Mouse (Mus musculus) hindbrain, embryonic 14.5 days (tissue): ENCODE data around the gene Hpn. TPM values are rescaled to one million over a fixed set of nuclear protein-coding genes. Genes with fewer than 3 reads are reported as not detected.

Source experiments
- ATAC-seq: fragments of 200-750 bp; cut with Nextera tagmentation; 2 replicates; pipeline ENCODE4 v1.8.0; 2017; ENCODE audit warnings: moderate number of reproducible peaks, mild to moderate bottlenecking, moderate TSS enrichment, moderate library complexity; ENCODE audit not compliant: low FRiP score
- DNase-seq: peaks from one replicate; pipeline ENCODE4 v3.0.0-alpha.2; 2015; ENCODE audit warnings: low spot score
- H3K27ac ChIP-seq: fragments of 300-500 bp; sonication (generic); 2 replicates; pipeline ENCODE4 v1.5.1; 2014; ENCODE audit warnings: mild to moderate bottlenecking, moderate library complexity
- H3K27me3 ChIP-seq: fragments of 300-500 bp; sonication (generic); 2 replicates; pipeline ENCODE4 v1.6.1; 2014; ENCODE audit warnings: mild to moderate bottlenecking, low read length, mixed read lengths; ENCODE audit not compliant: control insufficient read depth, insufficient read depth
- H3K36me3 ChIP-seq: fragments of 300-500 bp; sonication (generic); replicated peaks from 2 replicates; pipeline ENCODE4 v1.6.1; 2014; ENCODE audit not compliant: control insufficient read depth, insufficient read depth
- H3K4me1 ChIP-seq: fragments of 300-500 bp; sonication (generic); replicated peaks from 2 replicates; pipeline ENCODE4 v1.6.1; 2014; ENCODE audit warnings: antibody characterized with exemption, low read length, mixed read lengths; ENCODE audit not compliant: control insufficient read depth, insufficient read depth
- H3K4me2 ChIP-seq: fragments of 300-500 bp; sonication (generic); replicated peaks from 2 replicates; pipeline ENCODE4 v1.6.1; 2014; ENCODE audit warnings: mild to moderate bottlenecking, moderate library complexity
- H3K4me3 ChIP-seq: fragments of 300-500 bp; sonication (generic); replicated peaks from 2 replicates; pipeline ENCODE4 v1.5.1; 2014; ENCODE audit warnings: mild to moderate bottlenecking, low read length
- H3K9ac ChIP-seq: fragments of 300-500 bp; sonication (generic); 2 replicates; pipeline ENCODE4 v1.6.1; 2014
- H3K9me3 ChIP-seq: fragments of 300-500 bp; sonication (generic); 2 replicates; pipeline ENCODE4 v1.6.1; 2016; ENCODE audit warnings: low read length; ENCODE audit not compliant: control insufficient read depth
- WGBS: fragments of 180-500 bp; shearing (Covaris S2); extraction: QIAGEN DNeasy Blood & Tissue Kit; methylation state at CpG from one replicate; pipeline ENCODE4 v1.1.7; 2014; 5-methylcytosine and 5-hydroxymethylcytosine counted together
- polyA plus RNA-seq: library from polyadenylated mRNA; unstranded; fragments of >200 nt; fragmentation: Nextera tagmentation; extraction: Ambion mirVana; gene quantifications from 2 replicates; pipeline ENCODE4 v1.2.1, GENCODE M21; 2014

The Hpn gene
- polyA plus RNA-seq, 1 experiment from 2014 or later: 0.67 TPM

GRCm38 (mm10) chr7:31118486-31118885 is 3.4 kb upstream of the Hpn start:
- no peaks in the 10 kb centered on the region for H3K9me3 ChIP-seq
- no peak overlapping the region for H3K4me3 ChIP-seq
- DNase-seq (no peak), ATAC-seq (no peak)
- H3K36me3 ChIP-seq: no peaks in the 10 kb centered on the region
- H3K27ac ChIP-seq: no peak overlapping the region
- H3K4me2 ChIP-seq: no peak overlapping the region
- H3K9ac ChIP-seq: no peak overlapping the region
- H3K4me1 ChIP-seq: no peaks in the 10 kb centered on the region
- H3K27me3 ChIP-seq: no peaks in the 10 kb centered on the region
- 77% methylated on average over 7 of the region's 7 CpGs for WGBS

- no peaks in the 10 kb centered on the region for H3K36me3 ChIP-seq
- H3K9ac ChIP-seq: no peak overlapping the region
- H3K9me3 ChIP-seq: no peaks in the 10 kb centered on the region
- no peak overlapping the region for H3K4me2 ChIP-seq
- H3K4me1 ChIP-seq: no peaks in the 10 kb centered on the region
- no peaks in the 10 kb centered on the region for H3K27me3 ChIP-seq
- H3K27ac ChIP-seq: no peak overlapping the region
- WGBS: 80% methylated on average over 11 of the region's 11 CpGs
- no peak for DNase-seq
- no peak for ATAC-seq
- H3K4me3 ChIP-seq: no peak overlapping the region
These were observed 2.4 kb upstream of the Hpn start for GRCm38 (mm10) chr7:31117465-31117864.

- Histone ChIP-seq H3K36me3 (no peaks in the 10 kb centered on the region), H3K4me3 (no peak overlapping the region), H3K9me3 (no peaks in the 10 kb centered on the region), H3K9ac (no peak overlapping the region), H3K27me3 (no peaks in the 10 kb centered on the region), H3K4me2 (no peak overlapping the region), H3K4me1 (no peaks in the 10 kb centered on the region), H3K27ac (no peak overlapping the region)
- WGBS: 44% methylated on average over 16 of the region's 16 CpGs
- DNase-seq (no peak), ATAC-seq (no peak)
These were observed 1.6 kb upstream of the Hpn start for GRCm38 (mm10) chr7:31116721-31117145.

GRCm38 (mm10) chr7:31115587-31116043 is 525 bp upstream of the Hpn start:
- no peaks in the 10 kb centered on the region for H3K4me1 ChIP-seq
- DNase-seq: no peak
- no peak overlapping the region for H3K27ac ChIP-seq
- H3K4me2 ChIP-seq: no peak overlapping the region
- no peaks in the 10 kb centered on the region for H3K9me3 ChIP-seq
- H3K9ac ChIP-seq: no peak overlapping the region
- H3K4me3 ChIP-seq: no peak overlapping the region
- no peak for ATAC-seq
- no peaks in the 10 kb centered on the region for H3K36me3 ChIP-seq
- 40% methylated on average over 17 of the region's 17 CpGs for WGBS
- H3K27me3 ChIP-seq: no peaks in the 10 kb centered on the region

GRCm38 (mm10) chr7:31114646-31115045 is 444 bp downstream of the Hpn start:
- H3K4me1 ChIP-seq: no peaks in the 10 kb centered on the region
- H3K27ac ChIP-seq: no peak overlapping the region
- H3K36me3 ChIP-seq: no peaks in the 10 kb centered on the region
- no peaks in the 10 kb centered on the region for H3K9me3 ChIP-seq
- no peak overlapping the region for H3K9ac ChIP-seq
- no peak overlapping the region for H3K4me2 ChIP-seq
- no peak for DNase-seq
- H3K27me3 ChIP-seq: no peaks in the 10 kb centered on the region
- H3K4me3 ChIP-seq: no peak overlapping the region
- ATAC-seq: no peak
- WGBS: 54% methylated on average over 10 of the region's 10 CpGs

DNA sequence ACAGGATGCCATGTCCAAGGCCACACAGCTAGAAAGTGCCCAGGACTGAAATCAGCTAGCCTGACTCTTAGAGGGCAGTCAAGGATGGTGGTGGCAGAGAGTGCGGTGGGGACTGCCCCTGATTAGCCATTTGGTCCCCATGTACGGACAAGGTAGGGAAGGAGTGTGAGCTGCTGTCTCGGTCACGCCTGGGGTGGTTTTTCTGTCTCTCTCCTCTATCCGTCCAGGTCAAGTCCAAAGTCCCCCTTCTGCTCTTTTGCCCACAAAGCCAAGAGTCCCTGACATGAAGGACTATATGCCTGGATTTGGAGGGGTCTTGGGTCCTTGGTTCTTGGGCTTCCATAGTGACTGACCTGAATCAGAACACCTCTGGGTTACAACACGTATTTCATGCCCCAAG is 1.3 kb downstream of the Hpn start:
- H3K9ac ChIP-seq: no peak overlapping the region
- H3K27ac ChIP-seq: no peak overlapping the region
- WGBS: 85% methylated on average over 6 of the region's 6 CpGs
- DNase-seq: no peak
- H3K4me1 ChIP-seq: no peaks in the 10 kb centered on the region
- H3K4me2 ChIP-seq: no peak overlapping the region
- no peaks in the 10 kb centered on the region for H3K9me3 ChIP-seq
- ATAC-seq: no peak
- H3K4me3 ChIP-seq: no peak overlapping the region
- no peaks in the 10 kb centered on the region for H3K27me3 ChIP-seq
- H3K36me3 ChIP-seq: no peaks in the 10 kb centered on the region

GRCm38 (mm10) chr7:31112036-31112435 is 3.1 kb downstream of the Hpn start:
- Histone ChIP-seq H3K4me3 (no peak overlapping the region), H3K27me3 (no peaks in the 10 kb centered on the region), H3K4me1 (no peaks in the 10 kb centered on the region), H3K9me3 (no peaks in the 10 kb centered on the region), H3K4me2 (no peak overlapping the region), H3K36me3 (no peaks in the 10 kb centered on the region), H3K9ac (no peak overlapping the region), H3K27ac (no peak overlapping the region)
- ATAC-seq (no peak), DNase-seq (no peak)
- WGBS: 49% methylated on average over 4 of the region's 4 CpGs

- Histone ChIP-seq H3K4me1 (no peaks in the 10 kb centered on the region), H3K27ac (no peak overlapping the region), H3K9ac (no peak overlapping the region), H3K4me3 (no peak overlapping the region), H3K4me2 (no peak overlapping the region), H3K9me3 (no peaks in the 10 kb centered on the region), H3K27me3 (no peaks in the 10 kb centered on the region), H3K36me3 (no peaks in the 10 kb centered on the region)
- DNase-seq (no peak), ATAC-seq (no peak)
- 88% methylated on average over 15 of the region's 15 CpGs for WGBS
These were observed 4.2 kb downstream of the Hpn start for GRCm38 (mm10) chr7:31110861-31111385.

DNA sequence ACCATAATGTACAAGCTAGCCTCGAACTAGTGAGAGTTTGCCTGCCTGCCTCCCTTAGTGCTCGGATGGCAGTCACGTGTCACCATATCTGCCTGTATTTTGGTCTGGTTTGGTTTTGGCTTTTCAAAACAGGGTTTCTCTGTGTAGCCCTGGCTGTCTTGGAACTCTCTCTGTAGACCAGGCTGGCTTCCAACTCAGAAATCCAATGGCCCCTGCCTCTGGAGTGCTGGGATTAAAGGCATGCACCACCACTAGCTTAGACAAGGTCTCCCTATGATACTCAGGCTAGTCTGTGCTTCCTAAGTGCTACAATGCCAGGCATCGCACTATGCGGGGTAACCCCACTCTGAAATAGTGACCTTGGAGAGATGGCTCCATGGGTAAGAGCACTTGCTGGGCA is 5.3 kb downstream of the Hpn start:
- no peak for DNase-seq
- no peak overlapping the region for H3K4me2 ChIP-seq
- WGBS: 91% methylated on average over 5 of the region's 5 CpGs
- H3K9me3 ChIP-seq: no peaks in the 10 kb centered on the region
- no peak overlapping the region for H3K9ac ChIP-seq
- no peak for ATAC-seq
- H3K27ac ChIP-seq: no peak overlapping the region
- H3K36me3 ChIP-seq: no peaks in the 10 kb centered on the region
- H3K4me1 ChIP-seq: no peaks in the 10 kb centered on the region
- no peak overlapping the region for H3K4me3 ChIP-seq
- no peaks in the 10 kb centered on the region for H3K27me3 ChIP-seq

GRCm38 (mm10) chr7:31109091-31109490 is 6.0 kb downstream of the Hpn start:
- no peak overlapping the region for H3K4me3 ChIP-seq
- no peaks in the 10 kb centered on the region for H3K36me3 ChIP-seq
- whole genome bisulfite sequencing: 50% methylated on average over 6 of the region's 7 CpGs
- H3K27ac ChIP-seq: no peak overlapping the region
- ATAC-seq: no peak
- no peaks in the 10 kb centered on the region for H3K27me3 ChIP-seq
- H3K4me2 ChIP-seq: no peak overlapping the region
- no peak for DNase-seq
- no peaks in the 10 kb centered on the region for H3K4me1 ChIP-seq
- no peak overlapping the region for H3K9ac ChIP-seq
- no peaks in the 10 kb centered on the region for H3K9me3 ChIP-seq
